Mouse (Mus musculus) heart, embryonic 15.5 days (tissue): ENCODE measurements around the gene Xrcc2. TPM values are rescaled to one million over a fixed set of nuclear protein-coding genes. Genes with fewer than 3 reads are reported as not detected.
"Not testable (repeated sequence)": the region's sequence is repeated elsewhere in the genome, so short reads cannot be mapped to it uniquely, and the experiment has no call there.

Experiments
- ATAC-seq: fragments of 200-750 bp; cut with Nextera tagmentation; replicated peaks from 2 replicates; pipeline ENCODE4 v1.8.0; 2017; ENCODE audit warnings: low read depth, moderate TSS enrichment; ENCODE audit not compliant: insufficient number of reproducible peaks, insufficient read depth, low FRiP score
- H3K27ac ChIP-seq: fragments of 300-500 bp; sonication (generic); 2 replicates; pipeline ENCODE4 v1.5.1; 2015; ENCODE audit warnings: mild to moderate bottlenecking, inconsistent platforms
- H3K27me3 ChIP-seq: fragments of 300-500 bp; sonication (generic); 2 replicates; pipeline ENCODE4 v1.6.1; 2015; ENCODE audit warnings: inconsistent platforms
- H3K36me3 ChIP-seq: fragments of 300-500 bp; sonication (generic); 2 replicates; pipeline ENCODE4 v1.6.1; 2015; ENCODE audit warnings: mild to moderate bottlenecking, inconsistent platforms
- H3K4me1 ChIP-seq: fragments of 300-500 bp; sonication (generic); replicated peaks from 2 replicates; pipeline ENCODE4 v1.6.1; 2015; ENCODE audit warnings: inconsistent platforms
- H3K4me2 ChIP-seq: fragments of 300-500 bp; sonication (generic); 2 replicates; pipeline ENCODE4 v1.6.1; 2015; ENCODE audit warnings: inconsistent platforms, mild to moderate bottlenecking, moderate library complexity
- H3K4me3 ChIP-seq: fragments of 300-500 bp; sonication (generic); 2 replicates; pipeline ENCODE4 v1.5.1; 2015; ENCODE audit warnings: mild to moderate bottlenecking, inconsistent platforms
- H3K9ac ChIP-seq: fragments of 300-500 bp; sonication (generic); 2 replicates; pipeline ENCODE4 v1.6.1; 2015; ENCODE audit warnings: mild to moderate bottlenecking, inconsistent platforms
- H3K9me3 ChIP-seq: fragments of 300-500 bp; sonication (generic); replicated peaks from 2 replicates; pipeline ENCODE4 v1.6.1; 2016; ENCODE audit warnings: inconsistent platforms
- WGBS: fragments of 180-500 bp; shearing (Covaris S2); methylation state at CpG from one replicate; pipeline ENCODE4 v1.1.7; 2015; ENCODE audit warnings: mixed read lengths; 5-methylcytosine and 5-hydroxymethylcytosine counted together
- polyA plus RNA-seq: library from polyadenylated mRNA; unstranded; fragments of >200 nt; fragmentation: Nextera tagmentation; extraction: Ambion mirVana; gene quantifications from 2 replicates; pipeline ENCODE4 v1.2.1, GENCODE M21; 2015

The Xrcc2 gene
- 5.7 and 7.6 TPM in 2 replicates for polyA plus RNA-seq

GRCm38 (mm10) chr5:25705567-25706349, at the start of gene Xrcc2:
Gene Xrcc2 (minus strand): TSS chr5:25705825.
- Histone ChIP-seq H3K27ac (peak within 1 kb of the TSS; percentile 85), H3K27me3 (no peaks in the 10 kb centered on the region), H3K9ac (peak within 1 kb of the TSS; percentile 79), H3K4me3 (peak within 1 kb of the TSS; percentile 80), H3K4me2 (peak within 1 kb of the TSS; percentile 72), H3K4me1 (peaks cover 14% of the 10 kb centered on the region), H3K36me3 (peaks cover 4% of the 10 kb centered on the region; the same call in 1 of the 2 replicates), H3K9me3 (no peaks in the 10 kb centered on the region)
- ATAC-seq = peak; percentile 93
- WGBS = 8% methylated on average over 51 of the region's 51 CpGs

GRCm38 (mm10) chr5:25754236-25754766, 48.7 kb upstream of the Xrcc2 start:
- no peak overlapping the region for H3K4me3 ChIP-seq
- no peaks in the 10 kb centered on the region for H3K27me3 ChIP-seq
- H3K27ac ChIP-seq = peak overlapping the region; percentile 63
- H3K36me3 ChIP-seq = no peaks in the 10 kb centered on the region
- ATAC-seq = peak; percentile 64
- H3K4me2 ChIP-seq = peak overlapping the region; percentile 8; the same call in 1 of the 2 replicates
- WGBS = 6% methylated on average over 2 of the region's 2 CpGs
- peaks cover 39% of the 10 kb centered on the region for H3K4me1 ChIP-seq
- no peaks in the 10 kb centered on the region for H3K9me3 ChIP-seq
- H3K9ac ChIP-seq = no peak overlapping the region

GRCm38 (mm10) chr5:25753556-25754235, 48.1 kb upstream of the Xrcc2 start:
- Histone ChIP-seq H3K27ac (peak overlapping the region; percentile 63), H3K4me1 (peaks cover 43% of the 10 kb centered on the region), H3K4me3 (no peak overlapping the region), H3K36me3 (no peaks in the 10 kb centered on the region), H3K9ac (no peak overlapping the region), H3K9me3 (no peaks in the 10 kb centered on the region), H3K27me3 (no peaks in the 10 kb centered on the region), H3K4me2 (0 out of 2 replicates have a peak overlapping the region, but pooled peaks have one; percentile 8)
- ATAC-seq = no peak
- WGBS = 48% methylated on average over 8 of the region's 8 CpGs

GRCm38 (mm10) chr5:25752862-25753261, 47.2 kb upstream of the Xrcc2 start:
- 70% methylated on average over 5 of the region's 5 CpGs for WGBS
- H3K27ac ChIP-seq = peak overlapping the region; percentile 29; the same call in 1 of the 2 replicates

GRCm38 (mm10) chr5:25751552-25751951, 45.9 kb upstream of the Xrcc2 start:
- Histone ChIP-seq H3K9ac (no peak overlapping the region), H3K9me3 (no peaks in the 10 kb centered on the region), H3K4me1 (peaks cover 45% of the 10 kb centered on the region), H3K27me3 (no peaks in the 10 kb centered on the region), H3K36me3 (no peaks in the 10 kb centered on the region), H3K4me2 (no peak overlapping the region), H3K27ac (peak overlapping the region; percentile 70), H3K4me3 (no peak overlapping the region)
- ATAC-seq = no peak

More at GRCm38 (mm10) chr5:25752862-25753261, 47.2 kb upstream of the Xrcc2 start:
- H3K4me1 ChIP-seq = peaks cover 45% of the 10 kb centered on the region
- H3K27me3 ChIP-seq = no peaks in the 10 kb centered on the region
- no peak overlapping the region for H3K9ac ChIP-seq
- no peak overlapping the region for H3K4me3 ChIP-seq
- no peaks in the 10 kb centered on the region for H3K36me3 ChIP-seq
- no peaks in the 10 kb centered on the region for H3K9me3 ChIP-seq
- no peak for ATAC-seq
- no peak overlapping the region for H3K4me2 ChIP-seq

GRCm38 (mm10) chr5:25748613-25749012, 43.0 kb upstream of the Xrcc2 start:
- H3K4me3 ChIP-seq = no peak overlapping the region
- no peak overlapping the region for H3K9ac ChIP-seq
- H3K4me2 ChIP-seq = 0 out of 2 replicates have a peak overlapping the region, but pooled peaks have one; percentile 3
- H3K27ac ChIP-seq = peak overlapping the region; percentile 77
- H3K9me3 ChIP-seq = no peaks in the 10 kb centered on the region
- H3K4me1 ChIP-seq = peaks cover 29% of the 10 kb centered on the region
- ATAC-seq = peak; percentile 63; the same call in 1 of the 2 replicates
- no peaks in the 10 kb centered on the region for H3K36me3 ChIP-seq
- no peaks in the 10 kb centered on the region for H3K27me3 ChIP-seq
- 35% methylated on average over 3 of the region's 3 CpGs for WGBS

- peak overlapping the region; percentile 77 for H3K27ac ChIP-seq
- no peaks in the 10 kb centered on the region for H3K9me3 ChIP-seq
- no peak overlapping the region for H3K4me2 ChIP-seq
- no peak overlapping the region for H3K4me3 ChIP-seq
- no peak overlapping the region for H3K9ac ChIP-seq
- H3K36me3 ChIP-seq = no peaks in the 10 kb centered on the region
- no peaks in the 10 kb centered on the region for H3K27me3 ChIP-seq
- H3K4me1 ChIP-seq = peaks cover 24% of the 10 kb centered on the region
- ATAC-seq = no peak
Observed at GRCm38 (mm10) chr5:25747904-25748303, 42.3 kb upstream of the Xrcc2 start.

GRCm38 (mm10) chr5:25738902-25739301, 33.3 kb upstream of the Xrcc2 start:
- not testable (repeated sequence) for H3K9ac ChIP-seq, H3K4me1 ChIP-seq, H3K36me3 ChIP-seq, H3K27ac ChIP-seq, H3K4me2 ChIP-seq, H3K27me3 ChIP-seq, H3K9me3 ChIP-seq, H3K4me3 ChIP-seq, ATAC-seq
- 91% methylated on average over 1 of the region's 1 CpGs for WGBS

- Histone ChIP-seq H3K9me3 (no peaks in the 10 kb centered on the region), H3K9ac (no peak overlapping the region), H3K27me3 (no peaks in the 10 kb centered on the region), H3K4me3 (no peak overlapping the region), H3K27ac (no peak overlapping the region), H3K4me2 (no peak overlapping the region), H3K36me3 (no peaks in the 10 kb centered on the region), H3K4me1 (no peaks in the 10 kb centered on the region)
- 61% methylated on average over 3 of the region's 3 CpGs for WGBS
- ATAC-seq = no peak
Observed at GRCm38 (mm10) chr5:25738448-25738847, 32.8 kb upstream of the Xrcc2 start.

- Histone ChIP-seq H3K9me3 (no peaks in the 10 kb centered on the region), H3K9ac (no peak overlapping the region), H3K4me1 (no peaks in the 10 kb centered on the region), H3K4me3 (no peak overlapping the region), H3K36me3 (no peaks in the 10 kb centered on the region), H3K27ac (no peak overlapping the region), H3K4me2 (no peak overlapping the region), H3K27me3 (no peaks in the 10 kb centered on the region)
- WGBS = 73% methylated on average over 2 of the region's 2 CpGs
- no peak for ATAC-seq
Observed at GRCm38 (mm10) chr5:25735861-25736260, 30.2 kb upstream of the Xrcc2 start.

- Histone ChIP-seq H3K4me3 (no peak overlapping the region), H3K4me2 (no peak overlapping the region), H3K4me1 (no peaks in the 10 kb centered on the region), H3K27ac (no peak overlapping the region), H3K9me3 (no peaks in the 10 kb centered on the region), H3K27me3 (no peaks in the 10 kb centered on the region), H3K9ac (no peak overlapping the region), H3K36me3 (no peaks in the 10 kb centered on the region)
- no peak for ATAC-seq
- 9% methylated on average over 1 of the region's 1 CpGs for WGBS
Observed at GRCm38 (mm10) chr5:25734318-25734717, 28.7 kb upstream of the Xrcc2 start.
